Mouse (Mus musculus) embryonic fibroblast, embryonic 13.5 days (primary cell): Measurements from ENCODE around the gene Nkain2.

Source experiments
- CTCF ChIP-seq: IDR thresholded peaks from 2 replicates; pipeline ENCODE4 v1.5.1; 2011; ENCODE audit warnings: mild to moderate bottlenecking, control low read depth, low read length, moderate library complexity, borderline replicate concordance; ENCODE audit not compliant: insufficient read depth
- POLR2A ChIP-seq: IDR thresholded peaks from 2 replicates; pipeline ENCODE4 v1.6.1; 2011; ENCODE audit warnings: low read depth, mild to moderate bottlenecking, control low read depth, low read length, moderate library complexity

- TF ChIP-seq CTCF = no peak
- TF ChIP-seq POLR2A = no peak
These were observed 990.8 kb downstream of the Nkain2 start for GRCm38 (mm10) chr10:31899501-31899900.
